In the genomic region with DNA sequence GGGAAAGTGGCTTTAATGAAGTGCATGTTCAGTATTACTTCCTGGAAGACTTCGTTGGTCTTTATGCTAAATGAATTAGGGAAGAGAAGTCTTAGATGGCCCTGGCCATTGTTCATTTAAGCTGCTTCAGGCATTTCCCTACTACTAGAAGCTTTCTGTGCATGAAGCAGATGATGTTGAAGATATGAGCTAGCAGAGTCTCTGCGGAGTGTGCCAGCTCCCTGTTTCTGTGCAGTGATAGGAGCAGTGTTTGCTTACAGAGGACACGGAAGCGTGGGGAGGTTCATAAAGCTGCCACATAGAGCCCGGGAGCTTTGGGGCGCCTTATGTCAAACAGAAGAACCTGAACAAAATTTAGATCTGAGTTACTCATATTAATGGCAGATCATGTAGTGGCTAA, we compare ENCODE assay signal across 21 mouse cellular contexts. TPM values are rescaled to one million over a fixed set of nuclear protein-coding genes. Genes with fewer than 3 reads are reported as not detected.
DNase-seq lines count a peak whose midpoint lies in the region; ATAC-seq and TF ChIP-seq lines count a peak whose summit lies in the region.
"Had no signal": no experiment of that assay in that cellular context is flagged by ENCODE, and none has a peak within 500 bp of the region (broad histone marks: within the 10 kb centered on the region; RNA-seq: fewer than 3 reads in every experiment).

No protein-coding gene starts in this region.

- no peak for ATAC-seq in kidney, embryonic 15.5 days (replicated peaks; ENCODE audit: low FRiP score)
- no peak for ATAC-seq in lung, embryonic 14.5 days (ENCODE audit: insufficient read depth)
- ATAC-seq: CD4-positive, CD25-positive, alpha-beta regulatory T cell, adult 4 months; forebrain, embryonic 14.5 days; liver, embryonic 12.5 days; Patski had no signal

- no peak for DNase-seq in kidney, postnatal 10 days
- peak; percentile 34 for DNase-seq in lung, embryonic 14.5 days
- DNase-seq in lung, adult 2 months = no peak
- DNase-seq in MN1 (ENCODE audit: low spot score) = peak; percentile 55
- peak; percentile 20 for DNase-seq in c-Kit-positive CD71-positive TER-119-positive erythroid progenitor cells, embryonic 14.5 days (ENCODE audit: low spot score)
- no peak for DNase-seq in right cerebral cortex, postnatal 14 days
- DNase-seq: adrenal gland, adult 2 months; cerebellum, adult 9-10 months; kidney, adult 2 months; layer of hippocampus, postnatal 36 days; lung, postnatal 4 days; thymus, postnatal 14 days had no signal

- H3K9ac ChIP-seq in kidney, embryonic 15.5 days = no peak overlapping the region
- H3K9ac ChIP-seq in lung, embryonic 14.5 days = no peak overlapping the region
- H3K9ac ChIP-seq: hindbrain, embryonic 15.5 days; limb, embryonic 13.5 days; liver, embryonic 12.5 days had no signal

- TF ChIP-seq POLR2A in lung, adult 2 months (IDR thresholded peaks at IDR 0.05; ENCODE audit: borderline replicate concordance, extremely low read depth, low read depth, low read length) = no peak

- TF ChIP-seq CTCF in lung, embryonic 14.5 days (IDR thresholded peaks at IDR 0.05; ENCODE audit: low read depth) = no peak
- TF ChIP-seq CTCF in lung, adult 2 months (IDR thresholded peaks at IDR 0.05; ENCODE audit: insufficient read depth, low read length) = no peak

- no peak overlapping the region for H3K4me3 ChIP-seq in kidney, embryonic 15.5 days (replicated peaks)
- no peak overlapping the region for H3K4me3 ChIP-seq in lung, embryonic 14.5 days (ENCODE audit: low read depth, low read length)
- no peak overlapping the region for H3K4me3 ChIP-seq in lung, adult 2 months (replicated peaks; ENCODE audit: extremely low read depth, low read depth, low read length)
- H3K4me3 ChIP-seq: heart, embryonic 10.5 days; hindbrain, embryonic 15.5 days; limb, embryonic 13.5 days; liver, embryonic 12.5 days; midbrain, embryonic 10.5 days had no signal

- H3K27ac ChIP-seq in kidney, embryonic 15.5 days = 0 out of 2 replicates have a peak overlapping the region, but pooled peaks have one; percentile 30
- peak overlapping the region; percentile 6; the same call in 1 of the 2 replicates for H3K27ac ChIP-seq in lung, embryonic 14.5 days (ENCODE audit: low read depth)
- H3K27ac ChIP-seq: heart, embryonic 10.5 days; hindbrain, embryonic 15.5 days; limb, embryonic 13.5 days; liver, embryonic 12.5 days; midbrain, embryonic 10.5 days had no signal

- H3K4me2 ChIP-seq in kidney, embryonic 15.5 days = no peak overlapping the region
- no peak overlapping the region for H3K4me2 ChIP-seq in lung, embryonic 14.5 days
- H3K4me2 ChIP-seq: hindbrain, embryonic 15.5 days; limb, embryonic 13.5 days; liver, embryonic 12.5 days had no signal

- H3K36me3 ChIP-seq in kidney, embryonic 15.5 days = peaks cover 14% of the 10 kb centered on the region
- peaks cover 10% of the 10 kb centered on the region for H3K36me3 ChIP-seq in lung, embryonic 14.5 days (ENCODE audit: insufficient read depth)

- 0 out of 2 replicates have a peak, but pooled peaks cover 3% of the 10 kb centered on the region for H3K4me1 ChIP-seq in kidney, embryonic 15.5 days
- no peaks in the 10 kb centered on the region for H3K4me1 ChIP-seq in lung, embryonic 14.5 days (ENCODE audit: insufficient read depth)
- H3K4me1 ChIP-seq in lung, adult 2 months (ENCODE audit: control insufficient read depth, insufficient read depth, low read length) = peaks cover 2% of the 10 kb centered on the region
- H3K4me1 ChIP-seq: limb, embryonic 13.5 days; midbrain, embryonic 10.5 days had no signal

- no peaks in the 10 kb centered on the region for H3K27me3 ChIP-seq in kidney, embryonic 15.5 days
- no peaks in the 10 kb centered on the region for H3K27me3 ChIP-seq in lung, embryonic 14.5 days (ENCODE audit: insufficient read depth, low read length)
- H3K27me3 ChIP-seq: hindbrain, embryonic 15.5 days; limb, embryonic 13.5 days; liver, embryonic 12.5 days; Patski had no signal

- 56% methylated on average over 6 of the region's 6 CpGs for WGBS in kidney, embryonic 15.5 days
- 67% methylated on average over 6 of the region's 6 CpGs for WGBS in lung, embryonic 14.5 days
- 56% methylated on average over 6 of the region's 6 CpGs for WGBS in lung, adult 2 months

- no peaks in the 10 kb centered on the region for H3K9me3 ChIP-seq in kidney, embryonic 15.5 days (replicated peaks)
- H3K9me3 ChIP-seq in lung, embryonic 14.5 days (ENCODE audit: low read depth, low read length) = no peaks in the 10 kb centered on the region
- H3K9me3 ChIP-seq: heart, embryonic 10.5 days; hindbrain, embryonic 15.5 days; limb, embryonic 13.5 days; liver, embryonic 12.5 days; midbrain, embryonic 10.5 days had no signal

RNA-seq across cellular contexts. Expression of gene Erh, which starts 14.5 kb away (rescaled TPM):
- polyA plus RNA-seq in kidney, embryonic 15.5 days (2015; fragmentation: Nextera tagmentation; extraction: Ambion mirVana) = 312 and 331 TPM in 2 replicates
- 357 and 369 TPM in 2 replicates for polyA plus RNA-seq in lung, embryonic 14.5 days (2014; fragmentation: Nextera tagmentation; extraction: Ambion mirVana)
- polyA plus RNA-seq in lung, adult 2 months (2012; rRNA removed) = 15.2 and 20.7 TPM in 2 replicates

RNA-seq across cellular contexts. Expression of gene Slc39a9, which starts 15.0 kb away (rescaled TPM):
- polyA plus RNA-seq in kidney, embryonic 15.5 days (2015; fragmentation: Nextera tagmentation; extraction: Ambion mirVana) = 28.7 and 29.0 TPM in 2 replicates
- polyA plus RNA-seq in lung, embryonic 14.5 days (2014; fragmentation: Nextera tagmentation; extraction: Ambion mirVana) = 33.9 and 38.2 TPM in 2 replicates
- 49.8 and 63.9 TPM in 2 replicates for polyA plus RNA-seq in lung, adult 2 months (2012; rRNA removed)

RNA-seq across cellular contexts. Expression of gene Plekhd1, which starts 33.7 kb away (rescaled TPM):
- polyA plus RNA-seq in kidney, embryonic 15.5 days (2015; fragmentation: Nextera tagmentation; extraction: Ambion mirVana) = 1.8 and 2.0 TPM in 2 replicates
- 2.7 and 4.6 TPM in 2 replicates for polyA plus RNA-seq in lung, embryonic 14.5 days (2014; fragmentation: Nextera tagmentation; extraction: Ambion mirVana)
- polyA plus RNA-seq in lung, adult 2 months (2012; rRNA removed) = 20.3 and 20.5 TPM in 2 replicates
- polyA plus RNA-seq: Patski had no signal

Comparison
In these comparisons a context has a peak if more than half of its experiments do, and no peak if none do; other contexts are left out.
1. DNase-seq: peak in lung, embryonic 14.5 days (single experiment), MN1 (single experiment) and c-Kit-positive CD71-positive TER-119-positive erythroid progenitor cells, embryonic 14.5 days (single experiment); none in kidney, postnatal 10 days (single experiment), lung, adult 2 months (single experiment) and right cerebral cortex, postnatal 14 days (single experiment).
2. RNA of gene Erh, which starts 14.5 kb away (polyA plus RNA-seq): 357 to 369 TPM in lung, embryonic 14.5 days and 312 to 331 TPM in kidney, embryonic 15.5 days; 15.2 to 20.7 TPM in lung, adult 2 months; every median in the first group is over 10 times any median in the second.